Mouse (Mus musculus) right cerebral cortex, adult 2 months (tissue): ENCODE measurements at regions not wholly inside any gene's neighbourhood (a gene's known extent, or its start where the extent isn't known, plus 50 kb on each side); places are given as distances from the start of the nearest gene placed in this dataset.

ENCODE experiments used
- DNase-seq, 2 experiments: peaks; one replicate each; pipeline ENCODE4 v3.0.0; 2021 to 2022; ENCODE audit warnings: low spot score in 2 of 2

DNA sequence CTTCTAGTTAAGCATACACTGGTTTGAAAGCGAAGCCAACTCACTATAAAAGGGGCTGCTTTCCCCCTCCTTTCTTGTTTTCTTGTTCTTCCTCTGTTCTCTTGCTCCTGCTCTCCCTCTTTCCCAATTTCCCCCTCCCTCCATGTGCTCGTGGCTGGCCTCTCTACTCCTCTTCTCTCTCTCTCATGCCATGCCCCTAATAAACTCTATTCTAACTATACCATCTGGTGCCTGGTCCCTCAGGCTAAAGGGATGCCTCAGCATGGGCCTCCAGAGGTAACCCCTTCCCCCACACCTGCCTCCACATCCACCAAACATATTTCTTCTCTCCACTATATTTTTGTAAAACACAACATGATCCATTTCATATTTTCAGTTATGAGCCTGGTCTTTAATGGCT is 210.1 kb downstream of the Gja1 start:
- no peak for DNase-seq

DNA sequence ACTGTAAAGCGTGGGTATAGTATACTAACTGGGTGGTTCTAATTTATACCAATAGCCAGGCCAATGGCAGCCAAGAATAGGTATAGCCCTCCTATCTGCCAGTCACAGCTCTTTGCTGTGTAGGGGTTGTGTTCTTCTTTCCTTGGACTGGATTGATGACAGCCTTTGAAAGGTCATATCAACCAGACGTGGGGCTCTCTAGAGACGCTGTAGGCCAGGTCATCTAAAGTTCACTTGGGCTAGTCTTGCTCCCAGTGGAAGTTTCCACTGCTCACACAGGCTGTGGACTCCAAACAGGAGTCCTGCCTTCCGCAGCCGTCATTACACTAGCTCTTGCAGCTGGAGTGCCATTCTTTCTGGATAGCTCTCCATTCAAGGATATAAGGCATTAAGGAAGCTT is 220.3 kb downstream of the Gja1 start:
- DNase-seq: no peak

DNA sequence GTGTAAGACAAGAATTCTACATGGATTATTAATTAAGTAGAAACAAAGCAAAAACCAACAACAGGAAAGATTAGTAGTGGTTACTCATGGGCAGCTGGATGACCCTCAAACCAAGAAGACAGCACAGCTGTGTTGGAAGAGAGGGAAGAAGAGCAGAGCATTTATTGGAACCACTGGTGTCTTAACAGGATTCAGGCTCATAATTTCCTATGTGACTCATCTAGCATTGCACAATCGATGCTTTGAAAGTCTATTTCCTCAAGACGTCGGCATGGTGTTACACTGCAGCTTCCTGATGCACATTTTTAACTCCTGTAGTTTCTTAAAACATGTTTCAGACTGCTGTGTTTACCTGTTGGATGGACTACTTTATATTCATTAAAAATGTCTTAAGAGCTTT is 221.1 kb downstream of the Gja1 start:
- DNase-seq: no peak

DNA sequence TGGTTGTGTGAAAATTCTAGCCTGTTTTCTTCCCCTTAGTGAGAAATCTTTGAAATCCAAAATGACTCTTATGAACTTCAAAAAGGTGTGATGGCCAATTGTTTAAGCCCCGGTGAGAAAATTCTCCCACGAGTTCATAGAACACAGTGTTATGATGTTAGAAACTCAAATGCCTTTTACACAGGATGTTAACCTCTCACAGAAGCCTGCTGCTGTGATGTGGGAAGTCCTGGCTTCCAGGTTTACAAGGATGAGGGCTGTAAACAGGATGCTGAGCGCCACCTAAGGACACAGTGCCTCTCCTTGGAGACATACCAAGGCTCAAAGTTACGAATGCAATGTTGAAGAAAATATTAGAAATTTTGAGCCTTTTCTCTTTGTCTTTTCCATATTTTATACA is 222.8 kb downstream of the Gja1 start:
- DNase-seq: no peak

DNA sequence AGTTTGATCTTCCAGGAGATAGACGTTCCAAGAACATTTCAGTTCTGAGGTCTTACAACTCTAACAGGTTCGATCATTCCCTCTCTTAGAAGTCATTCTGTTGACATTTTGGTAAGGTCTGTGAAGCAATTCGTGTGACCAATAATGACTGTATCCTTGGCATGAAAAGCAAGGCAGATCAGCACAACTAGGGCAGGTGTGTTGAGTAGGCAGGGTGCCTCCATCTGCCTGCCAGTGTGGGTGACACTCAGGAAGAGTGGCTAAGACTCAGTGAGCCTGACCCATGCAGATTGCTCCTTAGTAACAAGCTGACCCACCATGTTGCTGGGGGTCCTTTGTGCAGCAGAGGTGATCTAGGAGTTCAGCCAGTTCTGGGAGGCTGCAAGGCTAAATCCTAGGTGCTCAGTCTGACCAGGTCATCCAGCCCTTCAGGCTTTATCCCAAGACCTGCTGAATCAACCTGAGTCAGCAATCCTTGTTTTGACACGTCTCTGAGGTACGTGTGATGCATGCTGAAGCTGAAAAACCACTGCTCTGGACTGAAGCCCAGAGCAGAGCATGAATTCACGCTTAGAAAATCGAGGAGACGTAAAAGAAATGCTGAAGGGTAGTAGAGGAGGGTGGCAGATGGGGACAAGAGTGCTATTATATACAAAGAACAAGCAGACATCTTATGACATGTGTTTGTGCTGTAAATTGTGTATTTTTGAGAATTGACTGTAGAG is 234.6 kb downstream of the Gja1 start:
- DNase-seq: peak; percentile 13 to 21

- DNase-seq: no peak
Measured at GRCm38 (mm10) chr10:56642656-56643055, 265.5 kb downstream of the Gja1 start.

GRCm38 (mm10) chr10:56643376-56644135 is 266.4 kb downstream of the Gja1 start:
- no peak for DNase-seq

GRCm38 (mm10) chr10:56660501-56660900 is 283.4 kb downstream of the Gja1 start:
- no peak for DNase-seq

- no peak for DNase-seq
Measured at GRCm38 (mm10) chr10:56673919-56674318, 296.8 kb downstream of the Gja1 start.

DNA sequence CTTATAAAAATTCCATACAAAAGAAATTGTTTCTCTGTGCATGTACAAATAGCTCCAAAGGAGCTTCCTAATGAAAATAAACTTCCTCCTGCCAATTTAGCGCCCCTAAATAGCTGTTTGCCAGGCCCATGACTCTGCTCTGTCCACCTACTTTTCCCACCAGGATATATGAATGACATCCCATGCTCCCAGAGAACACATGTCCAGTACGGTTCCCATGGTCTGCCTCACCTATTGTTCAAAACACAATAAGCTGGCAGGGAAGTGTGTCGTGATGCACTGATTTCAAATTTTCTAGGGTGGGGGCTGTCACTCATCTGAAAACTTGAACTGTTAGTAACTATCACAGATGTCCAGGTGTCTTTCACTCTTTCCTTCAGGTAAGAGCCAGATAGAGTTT is 305.8 kb downstream of the Gja1 start:
- DNase-seq: no peak

DNA sequence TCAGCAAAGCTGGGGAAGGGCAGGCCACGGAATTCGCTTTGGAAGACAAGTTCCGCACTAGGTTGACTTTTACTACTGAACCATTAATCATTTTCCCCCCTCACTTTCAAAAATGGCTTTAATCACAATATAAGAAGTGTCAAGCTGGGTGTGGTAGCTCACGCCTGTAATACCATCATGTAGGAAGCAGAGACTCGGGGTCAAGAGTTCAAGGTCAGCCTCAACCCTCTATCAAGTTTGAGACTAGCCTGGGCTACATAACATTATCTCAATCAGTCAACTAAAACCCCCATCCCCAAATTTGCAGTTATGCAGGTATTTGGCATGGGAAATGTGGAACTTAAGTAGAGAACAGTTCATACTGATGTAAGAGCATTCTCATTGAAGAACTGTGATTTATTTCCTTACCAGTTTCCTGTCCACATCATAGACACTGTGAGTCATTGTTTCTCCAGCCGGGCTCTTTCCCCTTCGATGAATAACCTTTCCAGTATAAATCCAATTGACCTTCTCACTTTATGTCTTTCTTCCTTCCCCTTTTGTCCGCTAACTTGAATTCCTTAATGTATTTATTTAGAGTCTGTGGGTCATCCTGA is 308.6 kb downstream of the Gja1 start:
- no peak for DNase-seq

DNA sequence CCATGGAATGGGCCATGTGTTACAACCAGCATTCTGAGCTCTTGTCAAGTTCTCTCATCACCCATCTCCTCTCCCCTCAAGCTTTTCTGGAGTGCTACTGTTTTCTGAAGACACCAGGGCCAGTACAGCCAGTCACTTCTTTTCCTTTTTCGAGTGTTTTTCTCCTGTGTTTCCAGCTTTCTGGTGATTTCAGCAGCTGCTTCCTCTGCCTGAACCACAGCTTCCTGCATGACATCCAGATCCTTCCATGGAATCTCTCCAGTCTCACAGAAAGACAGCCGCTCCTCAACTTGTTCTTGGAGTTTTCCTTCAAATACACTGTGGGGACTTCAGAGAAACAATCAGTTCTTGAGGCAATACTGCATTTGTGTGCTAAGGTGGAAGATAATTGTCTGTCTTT is 314.3 kb downstream of the Gja1 start:
- no peak for DNase-seq

GRCm38 (mm10) chr10:56695100-56695499 is 318.0 kb downstream of the Gja1 start:
- no peak for DNase-seq

DNA sequence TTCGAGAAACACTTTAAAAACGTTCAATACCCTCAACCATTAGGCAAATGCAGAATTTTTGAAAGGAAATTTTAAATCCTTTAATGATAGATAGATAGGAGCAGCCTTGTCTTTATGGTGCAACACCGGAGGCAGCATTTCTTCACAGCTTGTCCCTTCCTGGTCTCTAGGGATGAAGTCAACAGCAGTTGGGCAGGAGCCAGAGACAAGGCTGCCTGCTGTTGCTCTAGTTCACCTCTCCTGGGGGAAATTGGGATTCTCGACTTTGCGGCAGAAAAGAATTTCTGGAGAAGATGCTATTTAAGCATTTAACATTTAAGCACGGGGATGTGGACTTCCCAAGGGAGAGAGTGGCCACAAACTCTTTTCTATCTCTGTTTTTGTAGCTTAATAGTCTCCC is 323.0 kb downstream of the Gja1 start:
- no peak for DNase-seq

- no peak for DNase-seq
Measured at GRCm38 (mm10) chr10:56708411-56708810, 331.3 kb downstream of the Gja1 start.

DNA sequence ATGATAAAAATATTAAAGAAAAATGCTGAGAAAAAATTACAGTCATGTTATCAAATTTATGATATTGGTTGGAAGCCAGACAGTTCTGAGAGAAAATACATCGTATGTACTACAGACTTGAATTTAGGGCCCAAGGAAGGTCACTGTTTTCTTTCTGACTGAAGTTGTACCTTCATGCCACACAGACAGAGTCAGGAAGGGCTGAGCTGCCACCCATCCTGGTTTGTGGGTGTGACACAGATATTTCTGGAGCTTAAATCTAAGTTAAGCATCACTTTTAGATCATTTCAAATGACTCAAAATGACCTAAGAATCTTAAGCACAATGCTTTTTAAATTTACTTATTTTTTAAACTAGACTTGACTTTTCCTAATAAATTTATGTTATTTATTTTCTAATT is 331.8 kb downstream of the Gja1 start:
- DNase-seq: no peak

- no peak for DNase-seq
Measured at GRCm38 (mm10) chr10:56712611-56713105, 335.5 kb downstream of the Gja1 start.

- no peak for DNase-seq
Measured at GRCm38 (mm10) chr10:56737073-56737472, 359.9 kb downstream of the Gja1 start.

- no peak for DNase-seq
Measured at GRCm38 (mm10) chr10:56739621-56740020, 362.5 kb downstream of the Gja1 start.

DNA sequence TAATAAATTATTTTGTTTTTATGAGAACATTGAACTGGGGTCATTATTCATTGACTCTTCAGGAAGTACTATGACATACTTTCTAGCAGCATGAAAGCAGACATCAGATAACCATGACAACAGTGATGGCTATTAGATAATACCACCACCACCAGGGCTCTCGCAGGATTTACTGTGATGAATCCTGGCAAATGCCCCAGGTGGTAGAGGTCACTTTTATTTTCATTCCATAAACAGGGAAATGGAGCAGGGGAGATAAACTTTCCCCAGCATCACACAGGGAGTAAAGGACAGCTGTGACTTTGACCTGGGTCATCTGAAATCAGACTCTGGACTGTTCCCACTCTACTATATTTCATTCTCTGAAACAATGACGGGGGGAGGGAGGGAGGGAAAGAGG is 375.0 kb downstream of the Gja1 start:
- no peak for DNase-seq

GRCm38 (mm10) chr10:56753576-56753975 is 376.4 kb downstream of the Gja1 start:
- DNase-seq: no peak

DNA sequence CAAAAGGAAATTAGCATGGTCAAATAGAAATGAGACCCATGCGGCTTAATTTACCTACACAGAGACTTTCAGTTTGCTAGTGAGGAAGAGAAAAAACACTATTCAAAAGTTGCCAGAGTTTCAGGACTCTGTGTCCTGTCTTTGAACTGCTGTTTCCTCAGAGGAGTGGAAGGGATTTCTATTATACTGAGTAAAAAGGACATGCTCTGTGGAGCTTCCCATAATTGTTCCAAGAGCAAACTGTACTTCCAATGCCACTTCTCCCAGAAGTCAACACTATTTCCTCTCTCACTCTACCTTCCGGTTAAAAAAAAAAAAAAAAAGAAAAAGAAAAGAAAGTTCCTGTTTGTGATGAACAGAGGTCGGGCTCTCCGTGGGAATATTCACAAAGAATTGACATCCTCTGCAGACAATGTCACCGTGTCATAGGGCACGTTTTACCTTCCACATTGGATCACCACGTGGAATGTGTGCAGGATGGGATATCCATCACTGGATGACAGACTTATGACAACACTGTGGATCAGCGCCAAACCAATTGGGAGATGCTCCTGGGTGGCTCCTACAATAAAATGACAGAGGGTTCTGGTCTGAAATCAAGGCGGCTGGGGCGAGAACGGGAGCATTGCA is 377.5 kb downstream of the Gja1 start:
- no peak for DNase-seq
